Mouse (Mus musculus): ENCODE measurements around the gene Dhdh.

- TF ChIP-seq GATA1 (IDR thresholded peaks at IDR 0.05; ENCODE audit: low read length) (no peak), TAL1 (IDR thresholded peaks at IDR 0.05; ENCODE audit: low read length) (no peak)
Observed at GRCm38 (mm10) chr7:45457204-45458060, 31.2 kb downstream of the Dhdh start.
